In genomic region chr3:41483582-41483981, GRCm38 (mm10) we compare ENCODE assay signal across 27 mouse cellular contexts.
DNase-seq lines count a peak whose midpoint lies in the region; ATAC-seq lines count a peak whose summit lies in the region.
"Had no signal": no experiment of that assay in that cellular context is flagged by ENCODE, and none has a peak within 500 bp of the region (broad histone marks: within the 10 kb centered on the region; RNA-seq: fewer than 3 reads in every experiment).

No protein-coding gene starts in this region.

- no peak overlapping the region for H3K4me2 ChIP-seq in kidney, embryonic 14.5 days (replicated peaks; ENCODE audit: low read depth, low read length)
- H3K4me2 ChIP-seq in lung, embryonic 16.5 days (ENCODE audit: low read depth, low read length) = peak overlapping the region; percentile 41
- H3K4me2 ChIP-seq in intestine, embryonic 15.5 days (replicated peaks) = no peak overlapping the region
- H3K4me2 ChIP-seq: forebrain, embryonic 13.5 days; limb, embryonic 13.5 days; liver, embryonic 12.5 days; neural tube, embryonic 13.5 days had no signal

- H3K9me3 ChIP-seq in kidney, embryonic 14.5 days (ENCODE audit: control insufficient read depth, low read length) = no peaks in the 10 kb centered on the region
- no peaks in the 10 kb centered on the region for H3K9me3 ChIP-seq in lung, embryonic 16.5 days (ENCODE audit: control insufficient read depth, low read length)
- no peaks in the 10 kb centered on the region for H3K9me3 ChIP-seq in intestine, embryonic 15.5 days
- H3K9me3 ChIP-seq: forebrain, embryonic 13.5 days; G1E; limb, embryonic 13.5 days; liver, embryonic 12.5 days; midbrain, embryonic 10.5 days; neural tube, embryonic 13.5 days had no signal

- H3K4me3 ChIP-seq in kidney, embryonic 14.5 days (ENCODE audit: low read length) = no peak overlapping the region
- no peak overlapping the region for H3K4me3 ChIP-seq in lung, embryonic 16.5 days (ENCODE audit: low read length)
- no peak overlapping the region for H3K4me3 ChIP-seq in intestine, embryonic 15.5 days (replicated peaks)
- H3K4me3 ChIP-seq: forebrain, embryonic 13.5 days; limb, embryonic 13.5 days; liver, embryonic 12.5 days; midbrain, embryonic 10.5 days; myocyte; neural tube, embryonic 13.5 days had no signal

- no peak overlapping the region for H3K27ac ChIP-seq in kidney, embryonic 14.5 days (ENCODE audit: low read depth, low read length)
- H3K27ac ChIP-seq in lung, embryonic 16.5 days (ENCODE audit: low read length) = no peak overlapping the region; the same call in 1 of the 2 replicates
- H3K27ac ChIP-seq in intestine, embryonic 15.5 days = no peak overlapping the region
- H3K27ac ChIP-seq: forebrain, embryonic 13.5 days; limb, embryonic 13.5 days; liver, embryonic 12.5 days; midbrain, embryonic 10.5 days; neural tube, embryonic 13.5 days had no signal

- H3K36me3 ChIP-seq in kidney, embryonic 14.5 days (ENCODE audit: control insufficient read depth, insufficient read depth, low read length) = no peaks in the 10 kb centered on the region
- no peaks in the 10 kb centered on the region for H3K36me3 ChIP-seq in lung, embryonic 16.5 days (ENCODE audit: control insufficient read depth, insufficient read depth, low read length)
- H3K36me3 ChIP-seq in intestine, embryonic 15.5 days = no peaks in the 10 kb centered on the region
- H3K36me3 ChIP-seq: limb, embryonic 13.5 days; liver, embryonic 12.5 days; midbrain, embryonic 10.5 days; neural tube, embryonic 13.5 days had no signal

- ATAC-seq in kidney, embryonic 14.5 days (ENCODE audit: low FRiP score, low TSS enrichment) = no peak
- 0 out of 2 replicates have a peak, but pooled peaks have one; percentile 36 for ATAC-seq in common myeloid progenitor, adult 5-6 weeks (replicated peaks; ENCODE audit: low read depth, poor library complexity, severe bottlenecking)
- peak; percentile 87 for ATAC-seq in lung, embryonic 16.5 days (ENCODE audit: low read depth)
- peak; percentile 38 for ATAC-seq in megakaryocyte progenitor cell, adult 5-6 weeks (replicated peaks; ENCODE audit: poor library complexity)
- ATAC-seq in intestine, embryonic 15.5 days = no peak
- ATAC-seq: forebrain, embryonic 13.5 days; hindbrain, embryonic 16.5 days; liver, embryonic 12.5 days; midbrain, embryonic 16.5 days had no signal

- H3K4me1 ChIP-seq in kidney, embryonic 14.5 days (ENCODE audit: control insufficient read depth, insufficient read depth, low read length) = no peaks in the 10 kb centered on the region
- H3K4me1 ChIP-seq in lung, embryonic 16.5 days (replicated peaks; ENCODE audit: control insufficient read depth, insufficient read depth, low read length) = no peaks in the 10 kb centered on the region
- 0 out of 2 replicates have a peak, but pooled peaks cover 3% of the 10 kb centered on the region for H3K4me1 ChIP-seq in intestine, embryonic 15.5 days (replicated peaks)
- H3K4me1 ChIP-seq: forebrain, embryonic 13.5 days; liver, embryonic 12.5 days; midbrain, embryonic 10.5 days; neural tube, embryonic 13.5 days had no signal

- 32% methylated on average over 3 of the region's 3 CpGs for WGBS in kidney, embryonic 14.5 days
- 19% methylated on average over 3 of the region's 3 CpGs for WGBS in lung, embryonic 16.5 days
- 43% methylated on average over 3 of the region's 3 CpGs for WGBS in intestine, embryonic 15.5 days

- H3K27me3 ChIP-seq in kidney, embryonic 14.5 days (ENCODE audit: control insufficient read depth, insufficient read depth, low read length) = no peaks in the 10 kb centered on the region
- peaks cover 4% of the 10 kb centered on the region; the same call in 1 of the 2 replicates for H3K27me3 ChIP-seq in lung, embryonic 16.5 days (ENCODE audit: control insufficient read depth, insufficient read depth, low read depth, low read length)
- H3K27me3 ChIP-seq in intestine, embryonic 15.5 days (replicated peaks) = no peaks in the 10 kb centered on the region
- H3K27me3 ChIP-seq: CH12.LX; forebrain, embryonic 13.5 days; liver, embryonic 12.5 days; neural tube, embryonic 13.5 days had no signal

- peak; percentile 26 for DNase-seq in kidney, postnatal 14 days
- DNase-seq in embryo, embryonic 10.5 days (ENCODE audit: low spot score) = no peak
- DNase-seq: adrenal gland, adult 2 months; B cell, adult 2 months; cerebellum, adult 11-12 months; cerebellum, postnatal 10 days; embryo, embryonic 11 days; gastrocnemius, postnatal 36 days; heart, postnatal 4 days; kidney, adult 2 months; kidney, postnatal 36 days; right cerebral cortex, adult 18-20 months had no signal

- no peak overlapping the region for H3K9ac ChIP-seq in kidney, embryonic 14.5 days (ENCODE audit: low read depth, low read length)
- no peak overlapping the region for H3K9ac ChIP-seq in lung, embryonic 16.5 days (ENCODE audit: low read length)
- no peak overlapping the region for H3K9ac ChIP-seq in intestine, embryonic 15.5 days
- H3K9ac ChIP-seq: forebrain, embryonic 13.5 days; limb, embryonic 13.5 days; liver, embryonic 12.5 days; neural tube, embryonic 13.5 days had no signal

Comparison
In these comparisons a context has a peak if more than half of its experiments do, and no peak if none do; other contexts are left out.
1. ATAC-seq: peak in common myeloid progenitor, adult 5-6 weeks (single experiment), lung, embryonic 16.5 days (single experiment) and megakaryocyte progenitor cell, adult 5-6 weeks (single experiment); none in kidney, embryonic 14.5 days (single experiment) and intestine, embryonic 15.5 days (single experiment).